Mouse (Mus musculus) testis, postnatal 14 days (tissue): Measurements from ENCODE around the gene Naa16.

Experiments used
- DNase-seq: peaks from one replicate; pipeline ENCODE4 v3.0.0; 2021; ENCODE audit warnings: low spot score

Naa16 gene

DNA sequence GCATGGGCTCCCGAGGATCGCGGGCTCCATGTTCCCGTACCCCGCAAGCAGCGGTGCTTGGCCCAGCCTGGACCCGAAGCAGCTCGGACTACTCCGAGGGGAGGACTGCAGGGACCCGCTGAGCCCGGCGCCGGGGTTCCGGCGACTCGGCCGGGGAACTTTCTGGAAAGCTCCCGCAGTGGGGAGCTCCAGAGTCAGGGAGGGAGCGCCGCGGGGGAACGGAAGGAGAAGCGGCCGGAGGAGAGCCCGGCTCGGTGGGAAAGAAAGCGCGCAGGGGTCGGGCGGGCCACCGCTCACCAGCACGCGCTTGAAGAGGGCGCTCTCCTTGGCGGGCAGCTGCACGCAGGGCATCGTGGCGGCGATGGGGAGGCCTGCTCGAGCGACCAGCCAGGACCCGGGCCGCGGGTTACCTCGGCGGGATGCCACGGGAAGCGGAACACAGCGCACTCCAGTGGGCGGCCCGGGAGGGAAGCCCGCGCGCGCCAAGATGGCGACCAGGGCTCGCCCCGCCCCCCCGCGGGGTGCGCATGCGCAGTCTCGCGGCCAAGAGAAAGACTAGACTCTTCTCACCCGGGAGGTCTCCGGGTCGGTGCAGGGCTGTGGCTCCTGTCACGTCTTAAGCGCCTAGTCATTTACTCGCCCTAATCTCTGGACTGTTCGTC, at the start of gene Naa16:
Gene Naa16, minus strand, starts transcription at position 514 of the 662 bp plus-strand sequence.
- DNase-seq: peak; percentile 91

DNA sequence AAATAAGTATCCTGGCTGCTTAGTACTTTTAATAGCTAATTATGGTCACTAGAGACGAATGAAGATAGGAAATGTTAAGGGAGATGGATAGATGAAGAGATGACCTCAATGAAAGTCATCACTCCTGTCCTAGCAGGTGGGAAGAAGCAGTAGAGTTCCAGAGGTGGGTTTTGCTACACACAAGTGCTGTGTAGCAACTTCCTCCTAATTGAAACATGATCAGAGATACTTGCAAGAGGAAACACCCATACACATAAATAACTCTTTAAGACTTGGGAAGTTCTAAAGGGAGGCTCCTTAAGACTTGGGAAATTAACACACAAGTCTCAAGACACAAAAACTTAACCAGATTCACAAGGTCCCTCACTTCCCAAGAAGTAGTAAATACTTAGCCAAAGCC, 43.5 kb upstream of the Naa16 start:
- DNase-seq: no peak

DNA sequence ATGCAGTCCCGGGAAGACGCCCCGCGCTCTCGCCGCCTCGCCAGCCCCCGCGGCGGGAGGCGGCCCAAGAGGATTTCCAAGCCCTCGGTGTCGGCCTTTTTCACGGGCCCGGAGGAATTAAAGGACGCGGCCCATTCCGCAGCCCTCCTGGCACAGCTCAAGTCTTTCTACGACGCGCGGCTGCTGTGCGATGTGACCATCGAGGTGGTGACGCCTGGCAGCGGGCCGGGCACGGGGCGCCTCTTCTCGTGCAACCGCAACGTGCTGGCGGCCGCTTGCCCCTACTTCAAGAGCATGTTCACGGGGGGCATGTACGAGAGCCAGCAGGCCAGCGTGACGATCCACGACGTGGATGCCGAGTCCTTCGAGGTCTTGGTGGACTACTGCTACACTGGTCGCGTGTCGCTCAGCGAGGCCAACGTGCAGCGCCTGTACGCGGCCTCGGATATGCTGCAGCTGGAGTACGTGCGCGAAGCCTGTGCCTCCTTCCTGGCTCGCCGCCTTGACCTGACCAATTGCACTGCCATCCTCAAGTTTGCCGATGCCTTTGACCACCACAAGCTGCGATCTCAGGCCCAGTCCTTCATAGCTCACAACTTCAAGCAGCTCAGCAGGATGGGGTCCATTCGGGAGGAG, 36.3 kb upstream of the Naa16 start:
- DNase-seq: peak; percentile 35

DNA sequence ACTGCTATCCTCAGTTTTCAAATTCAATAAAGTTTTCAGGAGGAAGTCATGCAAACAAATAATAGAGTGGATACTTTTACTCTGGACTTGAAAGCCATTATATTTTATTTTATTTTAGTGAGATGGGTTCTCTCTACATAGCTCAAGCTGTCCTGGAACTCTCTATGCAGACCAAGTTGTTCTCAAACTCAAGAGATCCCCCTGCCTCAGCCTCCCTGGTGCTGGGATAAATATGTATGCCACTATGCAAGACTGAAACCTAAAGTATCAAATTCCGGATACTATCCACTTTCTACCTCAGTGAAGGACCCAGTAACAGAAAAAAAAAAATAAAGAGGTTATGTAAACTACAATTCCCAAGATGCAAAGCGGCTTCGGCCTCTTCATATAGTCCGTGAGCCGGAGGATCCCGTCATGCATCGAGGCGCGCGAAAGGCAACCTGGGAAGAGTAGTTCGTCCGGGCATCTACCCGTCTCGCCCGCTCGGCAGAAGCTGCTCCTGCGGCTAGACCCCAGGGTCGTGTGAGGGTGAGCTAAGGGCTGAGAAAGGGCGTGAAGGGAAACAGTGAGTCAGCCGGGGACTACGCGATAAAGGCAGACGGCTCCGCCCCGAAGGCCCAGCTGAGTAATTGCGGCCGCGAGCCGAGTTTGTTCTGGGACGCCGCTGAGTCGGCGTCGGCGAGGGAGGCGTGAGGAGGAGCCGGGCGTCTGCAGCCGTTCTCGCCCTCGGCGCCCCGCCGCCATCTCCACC, 35.6 kb upstream of the Naa16 start, which contains the start of gene Kbtbd7:
Gene Kbtbd7, plus strand, starts transcription at position 533 of the 751 bp plus-strand sequence.
- peak; percentile 97 for DNase-seq

DNA sequence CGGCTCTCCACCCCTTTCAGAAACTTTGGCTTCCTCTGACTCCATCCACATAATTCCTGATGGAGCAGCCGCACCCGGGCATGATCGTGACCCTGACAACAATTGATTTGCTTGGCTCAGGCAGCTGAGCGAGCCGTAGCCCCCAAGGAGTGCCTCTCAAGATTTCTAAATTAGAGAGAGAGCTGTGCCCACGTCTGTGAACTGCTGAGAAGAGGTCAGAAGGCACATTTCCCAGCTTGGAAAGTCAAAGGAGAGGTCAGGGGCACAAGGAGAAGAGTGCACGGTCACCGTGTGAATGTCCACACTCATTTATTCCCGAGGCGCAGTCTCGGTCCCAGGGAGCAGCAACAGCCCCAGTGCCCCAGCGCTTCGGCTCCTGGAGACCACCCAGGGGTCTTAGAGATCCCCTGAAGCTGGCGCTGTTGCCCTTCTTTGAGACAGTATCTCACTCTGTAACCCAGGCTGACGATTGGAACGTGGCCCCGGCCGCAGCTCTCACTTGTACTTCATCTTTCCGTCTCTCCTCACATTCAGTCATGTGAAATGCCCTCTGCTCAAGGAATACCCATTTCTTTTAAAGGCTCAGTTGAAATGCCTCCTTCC, 29.6 kb upstream of the Naa16 start:
- no peak for DNase-seq

DNA sequence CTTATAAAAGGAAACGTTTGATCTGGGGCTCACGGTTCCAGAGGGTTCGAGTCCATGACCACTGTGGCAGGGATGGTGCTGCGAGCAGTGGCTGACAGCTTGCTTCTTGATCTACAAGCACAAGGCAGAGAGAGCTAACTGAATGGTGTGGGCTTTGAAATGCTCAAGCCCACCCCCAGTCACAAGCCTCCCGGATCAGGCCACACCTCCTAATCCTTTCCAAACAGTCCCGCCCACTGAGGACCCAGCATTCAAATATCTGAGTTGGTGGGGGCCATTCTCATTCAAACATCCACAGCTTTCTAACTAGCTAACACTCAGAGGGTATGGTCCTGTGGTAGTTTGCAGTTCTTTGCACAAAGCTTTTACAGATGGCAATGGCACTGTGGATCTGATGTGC, 22.5 kb upstream of the Naa16 start:
- DNase-seq: no peak

DNA sequence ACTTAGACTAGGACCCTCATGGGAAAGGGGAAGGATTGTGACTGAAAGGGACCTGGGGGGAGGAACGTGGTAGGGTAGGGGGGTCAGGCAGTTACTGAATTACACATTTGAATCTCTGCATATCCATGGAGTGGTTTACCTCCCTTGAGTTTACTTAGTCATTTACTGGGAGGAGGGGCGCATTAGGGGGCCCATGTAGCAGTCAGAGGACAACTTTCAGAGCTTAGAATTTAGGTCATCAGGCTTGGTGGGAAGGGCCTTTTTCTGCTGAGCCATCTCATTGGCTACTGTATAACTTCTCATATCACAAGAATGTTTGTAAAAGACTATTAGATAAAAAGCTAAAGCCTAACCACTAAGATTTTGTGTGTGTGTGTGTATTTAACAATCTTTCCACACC, 20.1 kb upstream of the Naa16 start:
- no peak for DNase-seq

DNA sequence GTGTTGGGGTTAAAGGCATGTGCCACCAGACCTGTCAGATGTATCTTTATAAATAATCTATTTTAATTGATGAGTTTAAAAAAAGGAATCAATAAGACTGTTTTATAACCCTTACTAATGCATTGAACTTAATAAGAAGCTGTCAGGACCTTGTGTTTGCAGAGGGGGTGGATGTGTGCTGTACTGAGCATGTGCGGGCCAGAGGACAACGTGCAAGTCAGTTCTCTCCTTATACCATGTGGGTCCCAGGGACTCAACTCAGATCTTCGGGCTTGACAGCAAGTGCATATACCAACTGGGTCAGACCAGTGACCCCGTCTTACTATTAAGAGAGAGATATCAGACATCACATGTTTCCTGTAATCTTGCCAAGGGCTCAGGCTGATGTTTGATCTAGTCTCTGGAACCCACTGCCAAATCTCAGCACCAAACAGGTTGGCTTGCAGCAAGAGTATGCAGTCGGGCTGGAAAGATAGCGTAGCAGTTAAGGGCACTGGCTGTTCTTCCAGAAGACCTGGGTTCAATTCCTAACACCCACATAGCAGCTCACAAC, 18.8 kb upstream of the Naa16 start:
- DNase-seq: no peak

DNA sequence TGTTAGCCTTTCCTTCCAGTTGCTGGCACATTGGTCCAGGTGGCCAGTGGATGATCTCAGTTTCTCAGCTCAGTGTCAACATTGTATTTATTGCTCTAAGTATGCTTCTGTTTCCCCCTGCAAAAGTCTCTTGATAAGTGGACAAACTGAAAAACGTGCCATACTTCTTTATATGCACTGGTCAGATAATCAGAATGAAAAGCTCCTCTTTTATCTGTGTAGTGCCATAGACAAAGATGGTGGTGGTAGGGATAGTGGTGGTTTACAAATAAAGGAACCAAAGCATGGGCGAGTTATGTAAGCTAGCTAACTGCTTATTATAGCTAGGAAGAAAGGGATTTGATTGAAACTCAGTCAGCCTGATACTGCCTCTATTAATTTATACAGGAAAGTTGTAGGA, 17.1 kb upstream of the Naa16 start:
- DNase-seq: no peak

DNA sequence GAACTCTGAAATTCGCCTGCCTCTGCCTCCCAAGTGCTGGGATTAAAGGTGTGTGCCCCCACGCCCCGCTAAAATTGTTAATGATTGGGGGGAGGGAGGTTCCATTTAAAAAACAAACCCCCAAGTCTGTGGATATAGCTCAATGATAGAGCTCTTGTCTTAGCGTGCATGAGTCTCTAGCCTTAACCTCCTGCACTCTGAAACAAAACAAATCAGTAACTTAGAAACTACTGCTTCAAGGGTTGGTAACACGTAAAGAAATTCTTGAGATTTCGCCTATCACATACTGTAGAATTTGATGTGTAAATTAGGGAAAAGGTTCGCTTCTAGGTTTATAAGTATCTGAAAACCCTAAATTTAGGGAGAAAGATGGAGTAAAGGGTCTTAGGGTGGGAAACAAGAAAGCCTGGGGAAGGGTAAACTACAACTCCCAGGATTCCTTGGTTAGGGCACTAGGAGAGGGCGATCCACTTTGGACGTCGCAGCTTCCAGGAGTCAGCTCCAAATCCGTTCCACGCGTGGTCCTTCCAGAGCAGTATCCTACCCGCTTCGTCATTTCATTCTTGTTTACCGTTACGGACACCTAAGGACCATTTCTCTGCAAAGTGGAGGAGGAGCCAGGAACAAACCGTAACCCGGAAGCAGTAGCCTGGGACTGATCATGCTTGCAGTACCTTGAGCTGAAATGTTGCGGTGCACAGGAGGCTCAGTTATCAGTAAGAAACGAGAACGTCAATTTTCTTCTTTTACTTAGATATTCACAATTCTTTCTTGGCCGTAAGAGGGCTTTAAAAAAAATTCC, 6.9 kb upstream of the Naa16 start, which contains the start of gene Mtrf1:
Gene Mtrf1, plus strand, starts transcription at position 452 of the 802 bp plus-strand sequence.
- DNase-seq: peak; percentile 61

DNA sequence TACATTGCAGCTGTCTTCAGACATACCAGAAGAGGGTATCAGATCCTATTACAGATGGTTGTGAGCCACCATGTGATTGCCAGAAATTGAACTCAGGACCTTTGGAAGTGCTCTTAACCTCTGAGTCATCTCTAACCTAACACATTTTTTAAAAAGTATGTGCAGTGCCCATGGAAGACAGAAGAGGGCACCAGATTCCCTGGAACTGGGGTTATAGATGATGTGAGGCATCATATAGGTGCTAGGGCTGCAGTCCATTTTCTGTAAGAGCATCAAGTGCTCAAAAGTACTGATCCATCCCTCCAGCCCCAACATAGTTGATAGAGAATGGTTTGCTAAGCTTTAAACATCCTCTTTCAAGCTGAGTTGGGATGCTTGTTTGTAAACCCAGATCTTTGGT, 4.0 kb upstream of the Naa16 start:
- DNase-seq: no peak

DNA sequence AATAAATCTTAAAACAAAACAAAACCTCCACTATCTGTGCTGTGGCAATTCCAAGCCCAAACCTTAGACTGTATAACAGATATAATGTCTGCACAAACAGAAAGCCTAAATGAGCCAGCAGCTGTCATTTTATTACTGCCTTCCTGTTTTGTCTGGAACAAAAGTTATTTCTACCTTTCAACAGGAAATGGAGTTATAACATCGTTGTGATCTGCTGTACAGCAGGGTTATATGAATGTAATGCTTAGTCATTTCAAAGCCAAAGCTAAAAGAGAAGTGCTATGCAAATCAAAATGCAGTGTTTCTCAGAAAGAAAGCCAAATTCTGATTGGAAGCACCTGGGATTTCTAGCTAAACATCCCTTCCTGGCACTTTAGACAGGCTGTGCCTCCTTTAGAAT, 2.7 kb upstream of the Naa16 start:
- no peak for DNase-seq

DNA sequence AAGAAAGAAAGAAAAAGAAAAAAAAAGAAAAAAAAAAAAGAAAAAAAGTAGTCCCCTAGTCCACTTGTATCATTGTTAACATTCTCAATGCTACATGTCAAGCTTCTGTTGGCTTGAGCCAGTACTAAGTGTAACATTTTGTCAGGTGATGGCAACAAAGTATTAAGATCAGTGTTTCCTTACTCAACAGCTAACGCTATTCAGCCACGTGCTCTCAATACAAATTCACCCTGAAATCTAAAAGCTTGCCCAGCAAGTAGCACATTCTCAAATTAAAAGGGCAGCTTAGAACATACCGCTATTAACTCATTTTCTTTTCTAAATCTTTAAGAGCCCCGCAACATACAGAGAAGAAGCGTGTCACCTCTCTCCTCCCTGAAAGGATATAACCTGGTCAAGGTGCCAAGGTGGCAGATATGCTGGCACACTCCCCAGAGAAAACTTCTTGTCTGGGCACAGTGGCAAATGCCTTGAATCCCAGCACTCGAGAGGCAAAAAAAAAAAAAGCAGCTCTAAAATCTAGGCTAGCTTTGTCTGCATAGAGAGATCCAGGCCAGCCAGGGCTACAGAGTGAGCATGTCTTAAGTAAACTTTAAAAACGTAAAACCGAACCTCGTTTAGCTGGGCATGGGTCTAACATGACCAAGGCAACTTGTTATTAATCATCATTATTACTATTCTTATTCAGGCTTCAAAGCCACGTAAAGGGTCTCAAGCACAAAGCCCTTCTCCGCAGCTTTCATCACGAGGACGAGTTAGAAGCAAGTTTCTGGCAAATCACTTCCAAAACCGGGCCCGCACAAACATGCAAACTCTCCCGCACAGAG, 927 bp downstream of the Naa16 start:
- DNase-seq: peak; percentile 59

DNA sequence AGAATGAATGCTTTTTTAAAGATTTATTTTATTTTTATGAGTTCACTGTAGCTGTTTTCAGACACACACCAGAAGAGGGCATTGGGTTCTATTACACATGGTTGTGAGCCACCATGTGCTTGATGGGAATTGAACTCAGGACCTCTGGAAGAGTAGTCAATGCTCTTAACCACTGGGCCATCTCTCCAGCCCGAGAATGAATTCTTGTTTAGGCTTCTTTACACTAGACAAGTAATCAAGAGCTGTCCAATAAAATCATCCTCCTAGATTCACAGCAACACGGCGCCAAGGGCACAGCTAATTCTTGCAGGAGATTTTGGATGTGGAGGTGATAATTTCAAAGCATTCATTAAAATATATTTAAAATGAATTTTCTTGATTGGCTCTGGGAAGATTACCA, 2.3 kb downstream of the Naa16 start:
- DNase-seq: no peak

DNA sequence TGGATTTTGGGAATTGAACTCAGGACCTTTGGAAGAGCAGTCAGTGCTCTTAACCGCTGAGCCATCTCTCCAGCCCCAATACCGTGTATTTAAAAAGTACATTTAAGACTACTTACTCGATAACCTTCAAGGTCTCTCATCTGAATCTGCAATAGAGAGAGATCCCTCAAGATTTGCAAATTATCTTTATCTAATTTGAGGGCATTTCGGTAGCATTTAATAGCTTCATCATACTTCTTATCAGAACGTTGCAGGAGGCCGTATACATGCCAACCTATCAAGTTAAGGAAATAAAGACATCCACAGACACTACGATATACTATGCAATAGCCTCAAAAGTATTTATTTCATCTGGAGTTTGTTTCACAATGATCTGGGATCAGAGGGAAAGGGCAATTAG, 7.5 kb downstream of the Naa16 start:
- no peak for DNase-seq

DNA sequence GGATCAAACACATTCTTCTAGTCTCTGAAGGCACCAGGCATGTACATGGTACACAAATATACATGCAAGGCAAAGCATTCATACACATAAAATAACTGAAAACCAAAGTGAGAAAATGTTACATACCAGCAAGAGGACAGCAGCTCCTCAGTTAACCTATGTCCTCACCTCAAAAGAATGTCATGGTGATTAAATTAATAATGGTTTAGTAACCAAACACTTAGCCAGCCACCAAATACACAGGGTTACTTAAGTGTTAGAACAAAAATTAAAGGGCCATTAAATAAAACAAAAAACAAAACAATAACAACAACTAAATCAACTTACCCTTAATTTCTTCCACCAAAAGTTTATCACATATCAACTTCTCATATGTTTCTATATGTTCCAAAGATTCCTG, 13.5 kb downstream of the Naa16 start:
- no peak for DNase-seq

DNA sequence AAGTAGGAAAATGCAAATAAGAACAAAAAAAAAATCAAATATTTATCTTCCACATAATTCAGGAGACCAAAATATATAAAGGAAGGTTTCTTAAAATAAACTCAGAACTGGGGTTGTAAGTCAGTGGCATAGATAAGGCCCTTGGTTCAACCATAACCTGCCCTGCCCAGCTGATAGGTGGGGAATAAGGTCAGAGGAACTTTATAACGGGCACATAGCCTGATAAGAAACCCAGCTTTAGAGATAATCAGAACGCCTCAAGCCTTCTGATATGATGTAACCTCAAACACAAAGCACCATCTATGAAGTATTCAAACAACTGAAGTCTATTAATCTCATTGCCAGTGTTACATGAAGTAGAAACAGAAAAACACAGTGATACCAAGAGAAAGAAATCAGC, 32.5 kb downstream of the Naa16 start:
- DNase-seq: no peak

DNA sequence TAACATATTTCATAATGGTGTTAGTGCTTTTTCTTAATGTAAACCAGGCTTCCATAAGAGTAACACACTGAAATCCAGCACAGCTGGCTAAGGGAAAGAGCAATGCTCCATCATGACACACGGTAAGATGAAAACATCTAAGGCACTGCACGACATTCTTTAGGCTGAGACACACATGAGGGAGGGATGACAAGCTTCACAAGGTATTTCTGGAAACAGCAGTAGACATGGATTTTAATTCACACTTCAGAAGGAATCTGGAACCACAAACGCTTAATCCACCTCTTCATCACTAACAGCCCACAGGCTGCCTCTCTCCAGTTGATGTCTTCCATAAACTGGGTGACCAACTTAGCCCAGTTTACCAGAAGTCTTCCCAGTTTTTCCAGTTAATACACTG, 44.2 kb downstream of the Naa16 start:
- DNase-seq: no peak

DNA sequence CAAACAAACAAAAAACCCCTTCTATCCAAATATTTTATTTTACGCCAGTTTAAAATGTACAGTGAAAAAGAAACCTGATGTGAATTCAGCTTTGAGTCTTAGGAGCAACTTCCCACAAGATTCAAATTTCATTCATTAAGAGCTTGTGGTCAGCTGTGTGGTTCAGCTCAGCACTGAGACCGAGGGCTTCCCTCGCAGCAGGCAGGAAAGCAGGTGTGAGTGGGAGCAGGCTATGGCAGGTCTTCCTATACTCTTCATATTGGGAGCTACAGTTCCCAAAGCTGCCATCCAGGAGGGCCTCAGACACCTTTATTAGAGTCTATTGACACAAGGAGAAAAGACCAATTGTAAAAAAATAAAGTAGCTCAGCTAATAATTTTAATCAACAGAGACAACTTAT, 55.0 kb downstream of the Naa16 start:
- DNase-seq: no peak

DNA sequence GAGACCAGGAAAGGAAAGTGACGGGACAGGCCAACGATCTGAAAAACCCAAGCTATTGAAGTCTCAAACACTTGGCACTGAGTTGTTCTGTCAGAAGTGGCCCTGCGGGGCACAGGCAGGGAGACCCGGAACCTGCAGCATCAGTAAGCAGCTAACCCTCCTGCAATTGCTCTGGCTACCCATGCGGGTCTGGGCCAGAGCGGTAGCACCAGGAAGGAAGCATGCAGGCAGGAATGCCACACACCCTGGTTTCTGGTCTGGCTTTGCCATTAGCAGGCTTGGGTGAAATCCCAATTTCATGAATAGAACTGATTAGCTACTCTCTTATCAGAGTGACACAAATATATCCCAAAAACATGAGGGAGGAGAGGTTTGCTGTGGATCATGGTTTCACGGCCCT, 58.6 kb downstream of the Naa16 start:
- DNase-seq: no peak
